Mouse (Mus musculus): ENCODE data around the gene BC030867.

Gene BC030867

GRCm38 (mm10) chr11:102294887-102295597 is 46.4 kb downstream of the BC030867 start:
- peak; percentile 80 for DNase-seq

- DNase-seq: peak; percentile 85
Observed at GRCm38 (mm10) chr11:102295598-102296471, 47.2 kb downstream of the BC030867 start.

- peak; percentile 100 for DNase-seq
Observed at GRCm38 (mm10) chr11:102296491-102297472, 48.1 kb downstream of the BC030867 start, which contains the start of gene Atxn7l3. Gene Atxn7l3 (minus strand): TSS chr11:102296631.

GRCm38 (mm10) chr11:102297577-102298556 is 49.2 kb downstream of the BC030867 start:
- DNase-seq: no peak

- peak; percentile 84 for DNase-seq
Observed at GRCm38 (mm10) chr11:102299839-102300238, 51.2 kb downstream of the BC030867 start.

GRCm38 (mm10) chr11:102304141-102304540 is 55.5 kb downstream of the BC030867 start:
- no peak for DNase-seq

- DNase-seq: no peak
Observed at GRCm38 (mm10) chr11:102305359-102305758, 56.7 kb downstream of the BC030867 start.

- no peak for DNase-seq
Observed at GRCm38 (mm10) chr11:102308104-102308503, 59.4 kb downstream of the BC030867 start.

GRCm38 (mm10) chr11:102308979-102309378 is 60.3 kb downstream of the BC030867 start:
- DNase-seq: peak; percentile 97

GRCm38 (mm10) chr11:102309821-102310617 is 61.3 kb downstream of the BC030867 start:
- peak; percentile 27 for DNase-seq

- DNase-seq: peak; percentile 14
Observed at GRCm38 (mm10) chr11:102310768-102311695, 62.4 kb downstream of the BC030867 start.

- no peak for DNase-seq
Observed at GRCm38 (mm10) chr11:102311966-102312365, 63.3 kb downstream of the BC030867 start.

GRCm38 (mm10) chr11:102312586-102312985 is 63.9 kb downstream of the BC030867 start:
- no peak for DNase-seq

GRCm38 (mm10) chr11:102314321-102314720 is 65.6 kb downstream of the BC030867 start:
- DNase-seq: no peak

All from thymus, postnatal 14 days (tissue).